Mouse (Mus musculus) kidney, embryonic 14.5 days (tissue): ENCODE results near the gene Slc6a6. TPM values are rescaled to one million over a fixed set of nuclear protein-coding genes. Genes with fewer than 3 reads are reported as not detected.
A peak's percentile ranks its signal among the peaks of the same experiment; 100 is the strongest.

Source experiments
- ATAC-seq: fragments of 200-750 bp; cut with Nextera tagmentation; 2 replicates; pipeline ENCODE4 v1.8.0; 2017; ENCODE audit warnings: moderate number of reproducible peaks, mild to moderate bottlenecking, moderate TSS enrichment, moderate library complexity; ENCODE audit not compliant: low FRiP score, low TSS enrichment
- H3K27ac ChIP-seq: fragments of 300-500 bp; sonication (generic); 2 replicates; pipeline ENCODE4 v1.5.1; 2014; ENCODE audit warnings: low read depth, mild to moderate bottlenecking, low read length, moderate library complexity, mixed read lengths
- H3K27me3 ChIP-seq: fragments of 300-500 bp; sonication (generic); 2 replicates; pipeline ENCODE4 v1.6.1; 2014; ENCODE audit warnings: mild to moderate bottlenecking, low read length; ENCODE audit not compliant: control insufficient read depth, insufficient read depth
- H3K36me3 ChIP-seq: fragments of 300-500 bp; sonication (generic); 2 replicates; pipeline ENCODE4 v1.6.1; 2014; ENCODE audit warnings: low read length, mixed read lengths; ENCODE audit not compliant: control insufficient read depth, insufficient read depth
- H3K4me1 ChIP-seq: fragments of 300-500 bp; sonication (generic); 2 replicates; pipeline ENCODE4 v1.6.1; 2014; ENCODE audit warnings: low read length, mixed read lengths; ENCODE audit not compliant: control insufficient read depth, insufficient read depth
- H3K4me2 ChIP-seq: fragments of 300-500 bp; sonication (generic); replicated peaks from 2 replicates; pipeline ENCODE4 v1.6.1; 2014; ENCODE audit warnings: low read depth, mild to moderate bottlenecking, low read length
- H3K4me3 ChIP-seq: fragments of 300-500 bp; sonication (generic); 2 replicates; pipeline ENCODE4 v1.5.1; 2014; ENCODE audit warnings: mild to moderate bottlenecking, low read length
- H3K9ac ChIP-seq: fragments of 300-500 bp; sonication (generic); 2 replicates; pipeline ENCODE4 v1.6.1; 2014; ENCODE audit warnings: low read depth, mild to moderate bottlenecking, low read length, moderate library complexity
- H3K9me3 ChIP-seq: fragments of 300-500 bp; sonication (generic); 2 replicates; pipeline ENCODE4 v1.6.1; 2016; ENCODE audit warnings: low read length; ENCODE audit not compliant: control insufficient read depth
- WGBS: fragments of 180-500 bp; shearing (Covaris S2); extraction: QIAGEN DNeasy Blood & Tissue Kit; methylation state at CpG from one replicate; pipeline ENCODE4 v1.1.7; 2014; 5-methylcytosine and 5-hydroxymethylcytosine counted together
- polyA plus RNA-seq: library from polyadenylated mRNA; unstranded; fragments of >200 nt; fragmentation: Nextera tagmentation; extraction: Ambion mirVana; gene quantifications from 2 replicates; pipeline ENCODE4 v1.2.1, GENCODE M21; 2014

Gene Slc6a6
- polyA plus RNA-seq, 1 experiment from 2014 or later: 95.1 TPM

- H3K4me3 ChIP-seq: no peak overlapping the region
- H3K27me3 ChIP-seq: no peaks in the 10 kb centered on the region
- no peak overlapping the region for H3K9ac ChIP-seq
- ATAC-seq: no peak
- H3K27ac ChIP-seq: no peak overlapping the region
- H3K36me3 ChIP-seq: peaks cover 11% of the 10 kb centered on the region; the same call in 1 of the 2 replicates
- peaks cover 59% of the 10 kb centered on the region for H3K4me1 ChIP-seq
- no peak overlapping the region for H3K4me2 ChIP-seq
- H3K9me3 ChIP-seq: no peaks in the 10 kb centered on the region
Observed at GRCm38 (mm10) chr6:91689231-91689630, 5.4 kb downstream of the Slc6a6 start.

- no peak overlapping the region for H3K4me2 ChIP-seq
- H3K36me3 ChIP-seq: peaks cover 11% of the 10 kb centered on the region; the same call in 1 of the 2 replicates
- no peaks in the 10 kb centered on the region for H3K9me3 ChIP-seq
- H3K4me1 ChIP-seq: peaks cover 64% of the 10 kb centered on the region
- WGBS: 58% methylated on average over 7 of the region's 7 CpGs
- ATAC-seq: no peak
- no peak overlapping the region for H3K4me3 ChIP-seq
- no peaks in the 10 kb centered on the region for H3K27me3 ChIP-seq
- H3K9ac ChIP-seq: no peak overlapping the region
- H3K27ac ChIP-seq: no peak overlapping the region
Observed at GRCm38 (mm10) chr6:91690222-91690621, 6.4 kb downstream of the Slc6a6 start.

- no peak overlapping the region for H3K4me3 ChIP-seq
- peaks cover 62% of the 10 kb centered on the region for H3K4me1 ChIP-seq
- peaks cover 11% of the 10 kb centered on the region; the same call in 1 of the 2 replicates for H3K36me3 ChIP-seq
- H3K4me2 ChIP-seq: no peak overlapping the region
- ATAC-seq: peak; percentile 47; the same call in 1 of the 2 replicates
- no peaks in the 10 kb centered on the region for H3K9me3 ChIP-seq
- H3K9ac ChIP-seq: no peak overlapping the region
- 69% methylated on average over 7 of the region's 7 CpGs for WGBS
- H3K27me3 ChIP-seq: no peaks in the 10 kb centered on the region
- H3K27ac ChIP-seq: peak overlapping the region; percentile 30; the same call in 1 of the 2 replicates
Observed at GRCm38 (mm10) chr6:91690646-91691045, 6.8 kb downstream of the Slc6a6 start.

- H3K4me1 ChIP-seq: peaks cover 53% of the 10 kb centered on the region
- peaks cover 11% of the 10 kb centered on the region; the same call in 1 of the 2 replicates for H3K36me3 ChIP-seq
- no peaks in the 10 kb centered on the region for H3K9me3 ChIP-seq
- no peak for ATAC-seq
- no peak overlapping the region for H3K4me2 ChIP-seq
- H3K27me3 ChIP-seq: no peaks in the 10 kb centered on the region
- no peak overlapping the region for H3K4me3 ChIP-seq
- 84% methylated on average over 4 of the region's 4 CpGs for WGBS
- no peak overlapping the region for H3K9ac ChIP-seq
- H3K27ac ChIP-seq: no peak overlapping the region
Observed at GRCm38 (mm10) chr6:91691576-91691975, 7.7 kb downstream of the Slc6a6 start.

- ATAC-seq: no peak
- H3K36me3 ChIP-seq: peaks cover 11% of the 10 kb centered on the region; the same call in 1 of the 2 replicates
- H3K4me3 ChIP-seq: no peak overlapping the region
- no peak overlapping the region for H3K27ac ChIP-seq
- H3K27me3 ChIP-seq: no peaks in the 10 kb centered on the region
- no peak overlapping the region for H3K4me2 ChIP-seq
- H3K9me3 ChIP-seq: no peaks in the 10 kb centered on the region
- 68% methylated on average over 17 of the region's 17 CpGs for WGBS
- peaks cover 40% of the 10 kb centered on the region for H3K4me1 ChIP-seq
- H3K9ac ChIP-seq: no peak overlapping the region
Observed at GRCm38 (mm10) chr6:91693301-91693886, 9.5 kb downstream of the Slc6a6 start.

- Histone ChIP-seq H3K27ac (no peak overlapping the region), H3K9me3 (no peaks in the 10 kb centered on the region), H3K4me2 (no peak overlapping the region), H3K4me3 (no peak overlapping the region), H3K4me1 (peaks cover 31% of the 10 kb centered on the region), H3K36me3 (peaks cover 18% of the 10 kb centered on the region; the same call in 1 of the 2 replicates), H3K9ac (no peak overlapping the region), H3K27me3 (no peaks in the 10 kb centered on the region)
- no peak for ATAC-seq
- 78% methylated on average over 7 of the region's 7 CpGs for WGBS
Observed at GRCm38 (mm10) chr6:91694610-91695009, 10.8 kb downstream of the Slc6a6 start.

- H3K4me2 ChIP-seq: no peak overlapping the region
- H3K27ac ChIP-seq: no peak overlapping the region
- H3K9ac ChIP-seq: no peak overlapping the region
- no peaks in the 10 kb centered on the region for H3K9me3 ChIP-seq
- no peaks in the 10 kb centered on the region for H3K27me3 ChIP-seq
- no peak overlapping the region for H3K4me3 ChIP-seq
- WGBS: 71% methylated on average over 1 of the region's 1 CpGs
- H3K4me1 ChIP-seq: peaks cover 18% of the 10 kb centered on the region
- no peak for ATAC-seq
- peaks cover 37% of the 10 kb centered on the region for H3K36me3 ChIP-seq
Observed at GRCm38 (mm10) chr6:91698831-91699230, 15.0 kb downstream of the Slc6a6 start.

GRCm38 (mm10) chr6:91699482-91700200, 15.8 kb downstream of the Slc6a6 start:
- Histone ChIP-seq H3K4me1 (peaks cover 16% of the 10 kb centered on the region), H3K4me2 (no peak overlapping the region), H3K27me3 (no peaks in the 10 kb centered on the region), H3K9me3 (no peaks in the 10 kb centered on the region), H3K36me3 (peaks cover 39% of the 10 kb centered on the region), H3K27ac (no peak overlapping the region), H3K9ac (no peak overlapping the region), H3K4me3 (no peak overlapping the region)
- ATAC-seq: no peak
- 82% methylated on average over 4 of the region's 4 CpGs for WGBS
